Mouse (Mus musculus) NIH3T3 (cell line): ENCODE data around the gene B4galt3.

ENCODE experiments used
- DNase-seq: peaks from one replicate; pipeline ENCODE4 v3.0.0-alpha.2; 2012; ENCODE audit warnings: low read depth

Gene B4galt3

GRCm38 (mm10) chr1:171265971-171266744, 4.0 kb upstream of the B4galt3 start:
- no peak for DNase-seq

GRCm38 (mm10) chr1:171268341-171268740, 1.8 kb upstream of the B4galt3 start:
- DNase-seq, result peak; percentile 69

- DNase-seq, result no peak
Measured at GRCm38 (mm10) chr1:171270573-171270900, 409 bp downstream of the B4galt3 start.

DNA sequence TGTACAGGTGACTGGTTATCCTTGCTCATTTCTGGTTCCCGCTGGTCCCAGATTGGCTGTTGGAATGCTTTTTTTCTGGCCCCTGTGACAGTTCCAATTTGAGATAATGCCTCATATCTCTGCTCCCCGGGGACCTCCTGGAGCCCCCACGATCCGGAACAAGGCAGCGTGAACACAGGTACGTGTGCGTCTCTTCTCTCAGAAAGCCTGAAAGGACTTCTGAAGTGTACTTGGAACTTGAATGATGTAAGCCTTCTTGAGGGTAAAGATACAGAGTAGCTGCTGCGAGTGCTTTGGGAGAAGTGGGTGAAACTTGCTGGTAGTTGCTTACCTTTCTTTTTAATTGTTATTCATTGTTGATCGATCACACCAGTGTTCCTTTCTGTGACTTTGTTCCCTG, 1.1 kb downstream of the B4galt3 start:
- no peak for DNase-seq

GRCm38 (mm10) chr1:171271622-171272021, 1.5 kb downstream of the B4galt3 start:
- no peak for DNase-seq

DNA sequence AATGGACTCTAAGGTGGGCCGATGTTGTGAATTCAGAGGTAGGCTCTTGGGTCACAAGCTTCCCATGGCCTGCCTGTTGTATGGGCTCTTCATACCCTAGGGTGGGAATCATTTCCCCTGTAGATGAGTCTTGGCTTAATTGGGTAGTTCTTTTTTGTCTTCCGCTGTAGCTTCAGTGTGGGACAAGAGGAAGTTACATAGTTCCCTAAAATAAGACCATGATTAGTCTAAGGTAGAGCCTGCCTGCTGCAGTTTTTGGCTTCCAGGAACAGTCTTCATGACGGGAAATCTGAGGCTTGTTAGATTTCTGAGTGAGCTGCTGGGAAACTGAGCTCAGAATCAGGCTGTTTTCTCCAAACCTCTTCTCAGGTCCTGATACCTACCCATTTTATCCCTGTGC, 2.0 kb downstream of the B4galt3 start:
- DNase-seq, result no peak

GRCm38 (mm10) chr1:171274171-171274570, 4.0 kb downstream of the B4galt3 start:
- no peak for DNase-seq

DNA sequence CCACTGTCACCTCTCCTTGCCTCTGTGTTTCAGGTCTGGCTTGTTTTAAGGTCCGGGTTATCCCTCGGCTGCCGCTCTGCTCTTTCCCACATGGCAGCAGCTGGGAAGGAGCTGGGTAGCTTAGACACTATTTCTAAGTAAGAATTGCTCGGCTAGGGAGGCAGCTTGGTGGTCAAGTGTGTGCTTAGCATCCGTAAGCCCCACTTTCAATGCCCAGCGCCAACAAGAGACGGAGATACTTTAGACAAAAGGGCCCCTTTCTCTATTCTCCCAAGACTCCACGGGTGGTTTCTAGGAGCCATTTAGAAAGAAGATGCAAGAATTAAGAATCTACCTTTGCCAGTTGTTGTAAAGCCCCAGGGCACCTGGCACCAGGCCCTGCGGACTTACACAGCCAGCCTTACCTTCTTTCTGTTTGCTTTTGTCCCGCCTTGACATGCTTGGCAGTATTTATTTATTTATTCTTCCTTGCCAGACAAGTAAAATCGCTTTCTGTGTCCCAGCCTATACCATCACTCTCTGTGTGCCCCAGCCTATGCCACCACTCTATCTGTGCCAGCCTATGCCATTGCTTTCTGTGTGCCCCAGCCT, 5.1 kb downstream of the B4galt3 start:
- no peak for DNase-seq

GRCm38 (mm10) chr1:171276110-171276748, 6.1 kb downstream of the B4galt3 start:
- DNase-seq, result no peak

- no peak for DNase-seq
Measured at GRCm38 (mm10) chr1:171277736-171278135, 7.6 kb downstream of the B4galt3 start.

GRCm38 (mm10) chr1:171278436-171278835, 8.3 kb downstream of the B4galt3 start:
- DNase-seq, result no peak

- DNase-seq, result no peak
Measured at GRCm38 (mm10) chr1:171279012-171279705, 9.0 kb downstream of the B4galt3 start.

GRCm38 (mm10) chr1:171279721-171280120, 9.6 kb downstream of the B4galt3 start:
- no peak for DNase-seq

DNA sequence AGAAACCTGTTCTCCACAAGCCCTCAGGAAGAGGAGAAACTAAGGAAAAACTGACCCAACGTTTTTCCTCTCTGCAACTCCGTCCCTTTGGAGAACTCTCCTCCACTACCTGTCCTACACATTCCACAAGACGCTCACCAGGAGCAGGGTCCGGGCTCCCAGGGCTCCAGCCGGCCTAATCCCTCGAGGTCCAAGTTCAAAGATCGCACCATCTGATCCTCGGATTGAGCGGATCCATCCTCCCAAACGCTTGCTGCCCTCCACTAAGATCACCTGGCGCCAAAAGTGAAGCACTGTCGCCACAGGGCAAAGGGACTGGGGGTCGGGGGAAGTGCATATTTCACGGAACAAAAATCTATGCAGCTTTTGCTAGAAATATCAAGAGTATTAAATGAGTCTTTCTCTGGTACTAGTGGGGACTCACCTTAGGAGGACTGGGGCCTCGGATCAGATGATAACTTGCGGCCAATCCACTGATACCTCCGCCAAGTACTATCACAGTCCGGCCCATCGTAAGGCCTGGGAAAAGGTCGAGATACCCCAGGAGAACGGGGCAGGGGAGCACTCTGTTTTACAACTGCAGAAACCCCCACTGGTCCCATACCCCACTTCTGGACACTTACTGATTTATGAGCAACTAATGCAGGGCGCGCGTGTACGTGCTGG, 10.3 kb downstream of the B4galt3 start:
- DNase-seq, result no peak

DNA sequence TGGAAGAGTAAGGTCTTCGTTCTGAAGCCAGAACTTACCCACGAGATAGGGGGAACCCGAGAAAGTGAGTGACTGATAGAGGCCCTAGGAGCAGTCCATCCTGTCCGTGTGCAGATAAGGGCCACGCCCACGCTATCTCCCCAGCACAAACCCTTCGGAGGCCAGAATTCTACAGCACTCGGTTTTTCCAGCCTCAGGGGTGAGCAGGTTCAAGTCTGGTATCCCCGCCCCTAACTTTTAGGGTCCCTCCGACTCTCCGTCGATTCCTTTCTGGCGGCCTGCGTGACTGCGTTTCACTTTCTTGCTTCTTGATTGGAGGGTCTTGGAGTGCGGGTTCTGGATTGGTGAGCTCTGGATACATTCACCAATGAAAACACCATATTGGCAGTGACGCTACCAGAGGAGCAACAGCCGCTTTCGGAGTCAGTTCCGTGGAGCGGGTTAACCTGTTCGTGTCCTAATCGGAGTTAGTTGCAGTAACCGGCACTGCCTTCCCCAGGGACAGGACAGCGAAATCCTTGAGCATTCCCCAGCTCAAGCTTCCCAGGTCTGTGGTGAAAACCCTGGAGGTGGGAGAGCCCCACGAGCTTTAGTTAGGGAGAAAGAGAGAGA, 10.9 kb downstream of the B4galt3 start, which contains the start of gene Ppox:
TSS of gene Ppox (minus strand) at position 271 of the 612 bp plus-strand sequence.
- peak; percentile 97 for DNase-seq

- DNase-seq, result peak; percentile 93
Measured at GRCm38 (mm10) chr1:171281528-171281923, 11.4 kb downstream of the B4galt3 start.

- DNase-seq, result no peak
Measured at GRCm38 (mm10) chr1:171282086-171282805, 12.1 kb downstream of the B4galt3 start.

DNA sequence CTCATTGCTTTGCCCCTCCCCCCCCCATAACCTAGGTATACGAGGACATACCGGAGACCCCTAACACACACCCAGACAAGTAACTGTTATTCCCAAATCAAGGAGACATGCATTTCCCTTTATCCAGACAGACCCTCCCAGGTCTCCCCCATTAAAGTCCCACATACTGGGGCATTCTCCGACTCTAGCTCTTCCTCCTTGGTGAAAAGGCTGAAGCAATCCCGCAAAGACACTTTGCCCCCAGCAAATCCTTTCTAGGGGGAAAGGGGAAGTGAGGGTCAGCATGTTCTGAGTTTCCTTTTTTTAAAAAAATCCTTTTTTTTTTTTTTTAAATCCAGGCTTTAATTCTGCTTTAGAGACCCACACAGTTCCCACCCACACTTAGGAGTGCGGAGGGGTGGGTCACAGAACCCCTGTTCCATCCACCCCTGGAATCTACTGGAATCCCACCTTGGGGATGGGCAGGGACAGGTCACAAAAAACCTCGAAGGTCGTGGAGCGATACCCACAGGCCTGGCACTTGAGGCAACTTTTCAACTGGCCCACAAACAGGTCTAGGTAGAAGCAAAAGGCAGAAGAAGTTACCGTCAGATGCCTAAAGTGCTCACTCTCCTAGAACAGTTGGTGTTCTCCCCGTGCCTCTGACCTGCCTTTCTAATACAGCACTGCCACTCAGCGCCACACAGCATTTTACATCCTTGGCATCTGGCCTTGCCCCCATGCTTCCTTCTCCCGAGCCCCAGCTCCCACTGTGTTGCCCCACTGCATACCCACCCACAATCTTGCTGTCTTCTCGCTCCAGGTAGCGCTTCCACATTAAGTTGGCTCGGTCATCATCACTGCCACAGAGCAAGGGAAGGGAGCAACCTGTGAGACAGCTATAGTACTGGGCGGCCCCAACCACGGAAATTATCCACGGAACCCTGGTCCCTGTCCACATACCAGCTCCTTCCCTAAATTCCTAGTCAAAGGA, 13.3 kb downstream of the B4galt3 start:
- no peak for DNase-seq

DNA sequence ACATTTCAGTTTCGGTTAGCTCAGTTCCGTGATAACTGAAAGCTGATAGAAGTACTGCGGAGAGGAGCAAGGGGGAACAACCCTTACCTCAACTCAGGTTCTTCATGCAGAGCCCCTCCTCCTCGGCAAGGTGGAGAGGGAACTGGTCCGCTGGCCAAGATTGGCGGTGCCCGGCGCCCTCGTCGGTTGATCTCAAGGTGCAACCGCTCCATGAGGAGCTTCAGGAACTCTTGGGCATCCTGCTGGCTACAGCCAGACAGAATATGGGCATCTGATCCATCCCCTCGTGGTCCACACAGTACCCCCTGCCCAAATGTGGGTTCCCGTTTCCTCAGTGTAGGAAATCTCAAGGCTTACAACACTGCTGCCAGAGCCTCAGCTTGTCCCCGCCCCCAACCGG, 14.4 kb downstream of the B4galt3 start:
- DNase-seq, result no peak
